Mouse (Mus musculus) erythroblast, embryonic 14.5 days (primary cell): ENCODE results near the gene Gm7970.
"Not testable (repeated sequence)": the region's sequence is repeated elsewhere in the genome, so short reads cannot be mapped to it uniquely, and the experiment has no call there.

Experiments
- GATA1 ChIP-seq: IDR thresholded peaks from 2 replicates; pipeline ENCODE4 v1.6.1; 2012; ENCODE audit warnings: low read length, inconsistent platforms, mixed read lengths
- TAL1 ChIP-seq: IDR thresholded peaks from 3 replicates; pipeline ENCODE4 v1.6.1; 2012; ENCODE audit warnings: low read length, inconsistent platforms, mixed read lengths

GRCm38 (mm10) chr14:41520683-41521082 lies 34.7 kb downstream of the Gm7970 start:
- TF ChIP-seq TAL1, GATA1: not testable (repeated sequence)
